Mouse (Mus musculus): Measurements from ENCODE around the gene Gm20662.
"Not testable (repeated sequence)": the region's sequence is repeated elsewhere in the genome, so short reads cannot be mapped to it uniquely, and the experiment has no call there.

The Gm20662 gene

GRCm38 (mm10) chr9:108013577-108013976 is 17.4 kb downstream of the Gm20662 start:
- not testable (repeated sequence) for DNase-seq

GRCm38 (mm10) chr9:108017127-108017526 is 21.0 kb downstream of the Gm20662 start:
- DNase-seq, result no peak

- DNase-seq, result no peak
Measured at GRCm38 (mm10) chr9:108020741-108021140, 24.6 kb downstream of the Gm20662 start.

GRCm38 (mm10) chr9:108023216-108023615 is 27.1 kb downstream of the Gm20662 start:
- DNase-seq, result no peak

GRCm38 (mm10) chr9:108026584-108026983 is 30.4 kb downstream of the Gm20662 start:
- DNase-seq, result no peak

- no peak for DNase-seq
Measured at GRCm38 (mm10) chr9:108027867-108028266, 31.7 kb downstream of the Gm20662 start.

GRCm38 (mm10) chr9:108032126-108032525 is 36.0 kb downstream of the Gm20662 start:
- no peak for DNase-seq

- peak in 1 of 2 experiments; percentile 33 for DNase-seq
Measured at GRCm38 (mm10) chr9:108035331-108036156, 39.4 kb downstream of the Gm20662 start.

GRCm38 (mm10) chr9:108044751-108045492 is 48.8 kb downstream of the Gm20662 start:
- no peak for DNase-seq

- no peak for DNase-seq
Measured at GRCm38 (mm10) chr9:108046582-108046981, 50.4 kb downstream of the Gm20662 start.

GRCm38 (mm10) chr9:108047601-108048565 is 51.7 kb downstream of the Gm20662 start:
- DNase-seq, result no peak

GRCm38 (mm10) chr9:108048566-108048955 is 52.4 kb downstream of the Gm20662 start:
- DNase-seq, result no peak

GRCm38 (mm10) chr9:108049016-108049455 is 52.9 kb downstream of the Gm20662 start, which contains the start of gene Gmppb:
Gmppb (plus strand) TSS chr9:108049242.
- DNase-seq, result peak; percentile 98

GRCm38 (mm10) chr9:108049561-108050251 is 53.6 kb downstream of the Gm20662 start:
- no peak for DNase-seq

- no peak for DNase-seq
Measured at GRCm38 (mm10) chr9:108051184-108051930, 55.2 kb downstream of the Gm20662 start.

GRCm38 (mm10) chr9:108051931-108052220 is 55.7 kb downstream of the Gm20662 start:
- DNase-seq, result no peak

- no peak for DNase-seq
Measured at GRCm38 (mm10) chr9:108052411-108052810, 56.3 kb downstream of the Gm20662 start.

- peak; percentile 97 to 98 for DNase-seq
Measured at GRCm38 (mm10) chr9:108052885-108053664, 56.9 kb downstream of the Gm20662 start, which contains the start of gene Amigo3. Amigo3 (plus strand) TSS chr9:108053159.

GRCm38 (mm10) chr9:108053665-108054225 is 57.6 kb downstream of the Gm20662 start:
- DNase-seq, result no peak
